In the genomic region with DNA sequence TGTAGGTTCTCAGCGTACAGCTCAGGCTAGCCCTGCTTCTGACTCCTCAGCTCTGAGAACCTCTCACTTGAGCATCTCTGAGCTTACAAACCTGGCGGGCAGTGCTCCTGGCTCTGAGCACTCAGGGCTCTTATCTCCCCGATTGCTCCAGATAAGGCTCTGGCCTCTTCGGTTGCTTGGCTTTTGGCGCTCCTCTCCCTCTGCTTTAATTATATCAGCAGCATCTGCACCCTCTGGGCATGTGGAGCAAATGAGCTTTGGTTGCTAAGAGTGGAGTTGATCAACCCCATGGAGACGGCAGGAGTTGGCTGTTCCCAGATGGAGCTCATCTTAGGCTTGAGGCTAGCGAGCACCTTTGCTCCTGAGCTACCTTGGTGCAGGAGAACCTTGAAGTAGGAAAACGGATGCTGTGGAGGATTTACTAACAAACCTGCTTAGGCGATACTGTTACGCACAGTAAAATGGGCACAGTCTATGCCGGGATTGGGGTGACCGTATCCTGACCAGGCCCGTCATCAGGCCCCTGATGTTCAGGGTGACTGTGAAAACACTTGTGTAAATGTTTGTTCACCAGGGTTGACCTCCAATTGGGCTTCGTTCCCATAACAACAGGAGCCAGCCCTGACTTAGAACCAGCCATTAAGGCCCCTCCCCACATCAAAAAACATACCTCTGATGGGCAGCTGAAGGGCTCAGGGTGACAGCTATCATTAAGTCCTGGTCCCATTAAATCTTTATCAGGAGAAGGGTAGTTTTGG, we compare ENCODE assay signal across 10 mouse cellular contexts. TPM values are rescaled to one million over a fixed set of nuclear protein-coding genes. Genes with fewer than 3 reads are reported as not detected.
DNase-seq lines count a peak whose midpoint lies in the region; ATAC-seq and TF ChIP-seq lines count a peak whose summit lies in the region.
"Had no signal": no experiment of that assay in that cellular context is flagged by ENCODE, and none has a peak within 500 bp of the region (broad histone marks: within the 10 kb centered on the region; RNA-seq: fewer than 3 reads in every experiment).

No protein-coding gene starts in this region.

- no peak for TF ChIP-seq CTCF in ES-Bruce4 (IDR thresholded peaks at IDR 0.05; ENCODE audit: low read depth, low read length)

- no peaks in the 10 kb centered on the region for H3K9me3 ChIP-seq in heart, embryonic 10.5 days
- no peaks in the 10 kb centered on the region for H3K9me3 ChIP-seq in ES-Bruce4 (replicated peaks; ENCODE audit: control insufficient read depth, insufficient read depth, low read length, poor library complexity, severe bottlenecking)
- no peaks in the 10 kb centered on the region for H3K9me3 ChIP-seq in forebrain, embryonic 14.5 days (replicated peaks; ENCODE audit: control insufficient read depth, low read length)
- no peaks in the 10 kb centered on the region for H3K9me3 ChIP-seq in liver, embryonic 16.5 days (replicated peaks; ENCODE audit: control insufficient read depth, low read length)

- H3K4me1 ChIP-seq in heart, embryonic 10.5 days, result peaks cover 49% of the 10 kb centered on the region
- peaks cover 7% of the 10 kb centered on the region for H3K4me1 ChIP-seq in ES-Bruce4 (ENCODE audit: control insufficient read depth, insufficient read depth, low read length)
- H3K4me1 ChIP-seq in forebrain, embryonic 14.5 days (ENCODE audit: control insufficient read depth, insufficient read depth, low read length), result peaks cover 15% of the 10 kb centered on the region
- peaks cover 53% of the 10 kb centered on the region for H3K4me1 ChIP-seq in liver, embryonic 16.5 days (ENCODE audit: control insufficient read depth, low read depth, low read length)

- TF ChIP-seq EP300 in ES-Bruce4 (IDR thresholded peaks at IDR 0.05; ENCODE audit: insufficient read depth, low read depth, low read length), result no peak

- peak overlapping the region; percentile 63; the same call in 1 of the 2 replicates for H3K27ac ChIP-seq in heart, embryonic 10.5 days
- H3K27ac ChIP-seq in ES-Bruce4 (ENCODE audit: insufficient read depth, low read length), result no peak overlapping the region
- H3K27ac ChIP-seq in forebrain, embryonic 14.5 days (ENCODE audit: low read depth, low read length), result peak overlapping the region; percentile 39; the same call in 1 of the 2 replicates
- H3K27ac ChIP-seq in liver, embryonic 16.5 days (ENCODE audit: low read length), result peak overlapping the region; percentile 65

- 66% methylated on average over 14 of the region's 14 CpGs for WGBS in heart, embryonic 10.5 days
- WGBS in forebrain, embryonic 14.5 days, result 88% methylated on average over 14 of the region's 14 CpGs
- WGBS in liver, embryonic 16.5 days (ENCODE audit: insufficient replicate concordance), result 52% methylated on average over 14 of the region's 14 CpGs

- peak overlapping the region; percentile 63; the same call in 1 of the 2 replicates for H3K9ac ChIP-seq in ES-Bruce4 (ENCODE audit: low read depth, poor library complexity, severe bottlenecking)
- peak overlapping the region; percentile 25; the same call in 1 of the 2 replicates for H3K9ac ChIP-seq in forebrain, embryonic 14.5 days (ENCODE audit: low read length)
- peak overlapping the region; percentile 47 for H3K9ac ChIP-seq in liver, embryonic 16.5 days (ENCODE audit: low read depth, low read length)

- no peak for DNase-seq in heart, embryonic 10.5 days (ENCODE audit: low spot score)
- DNase-seq in heart, postnatal 4 days, result no peak
- DNase-seq in forebrain, embryonic 14.5 days (ENCODE audit: low spot score), result no peak
- DNase-seq in left cerebral cortex, adult 8-10 months (ENCODE audit: low spot score in 2 of 2), result no peak
- no peak for DNase-seq in thymus, postnatal 4 days
- DNase-seq in thymus, postnatal 14 days, result no peak
- DNase-seq: adrenal gland, adult 8-10 months; gastrocnemius, postnatal 14 days had no signal

- no peaks in the 10 kb centered on the region for H3K27me3 ChIP-seq in heart, embryonic 10.5 days (ENCODE audit: insufficient read depth, poor library complexity, severe bottlenecking)
- H3K27me3 ChIP-seq in ES-Bruce4 (ENCODE audit: control insufficient read depth, insufficient read depth, low read length, poor library complexity, severe bottlenecking), result no peaks in the 10 kb centered on the region
- no peaks in the 10 kb centered on the region for H3K27me3 ChIP-seq in forebrain, embryonic 14.5 days (replicated peaks; ENCODE audit: control insufficient read depth, insufficient read depth, low read length)
- H3K27me3 ChIP-seq in liver, embryonic 16.5 days (ENCODE audit: control insufficient read depth, insufficient read depth, low read depth, low read length), result no peaks in the 10 kb centered on the region

- peak overlapping the region; percentile 0; the same call in 1 of the 2 replicates for H3K4me3 ChIP-seq in heart, embryonic 10.5 days
- H3K4me3 ChIP-seq in ES-Bruce4 (ENCODE audit: low read depth, low read length), result peak overlapping the region; percentile 8; the same call in 1 of the 2 replicates
- H3K4me3 ChIP-seq in forebrain, embryonic 14.5 days (ENCODE audit: low read depth, low read length), result no peak overlapping the region
- H3K4me3 ChIP-seq in liver, embryonic 16.5 days (ENCODE audit: low read depth, low read length), result peak overlapping the region; percentile 76

- 0 out of 2 replicates have a peak overlapping the region, but pooled peaks have one; percentile 16 for H3K4me2 ChIP-seq in forebrain, embryonic 14.5 days (ENCODE audit: low read length)
- peak overlapping the region; percentile 97 for H3K4me2 ChIP-seq in liver, embryonic 16.5 days (ENCODE audit: low read depth, low read length)

- no peak for TF ChIP-seq POLR2A in ES-Bruce4 (IDR thresholded peaks at IDR 0.05; ENCODE audit: insufficient read depth, low read length)

- ATAC-seq in forebrain, embryonic 14.5 days, result no peak
- ATAC-seq in liver, embryonic 16.5 days (ENCODE audit: low read depth), result peak; percentile 7; the same call in 1 of the 2 replicates

- peaks cover 46% of the 10 kb centered on the region for H3K36me3 ChIP-seq in heart, embryonic 10.5 days
- peaks cover 20% of the 10 kb centered on the region for H3K36me3 ChIP-seq in ES-Bruce4 (ENCODE audit: control insufficient read depth, insufficient read depth, low read length, poor library complexity, severe bottlenecking)
- H3K36me3 ChIP-seq in forebrain, embryonic 14.5 days (ENCODE audit: control insufficient read depth, insufficient read depth, low read length), result peaks cover 9% of the 10 kb centered on the region; the same call in 1 of the 2 replicates
- no peaks in the 10 kb centered on the region; the same call in 1 of the 2 replicates for H3K36me3 ChIP-seq in liver, embryonic 16.5 days (ENCODE audit: control insufficient read depth, insufficient read depth)

RNA-seq across cellular contexts. Expression of gene Ldlr, which starts 3.1 kb away (rescaled TPM):
- 36.6 and 42.9 TPM in 2 replicates for polyA plus RNA-seq in heart, embryonic 10.5 days (2016; fragmentation: Nextera tagmentation; extraction: Ambion mirVana)
- 10 to 100 TPM; 39.9 to 43.5 TPM for total RNA-seq in heart, postnatal 4 days (2021)
- polyA plus RNA-seq in ES-Bruce4 (2011; ENCODE audit: insufficient read depth, insufficient read length, low read depth, missing spikeins), result 79.3 and 80.6 TPM in 2 replicates
- 5.2 and 6.8 TPM in 2 replicates for polyA plus RNA-seq in forebrain, embryonic 14.5 days (2014; fragmentation: Nextera tagmentation; extraction: Ambion mirVana)
- 23.9 and 29.3 TPM in 2 replicates for polyA plus RNA-seq in liver, embryonic 16.5 days (2015; fragmentation: Nextera tagmentation; extraction: Ambion mirVana)
- total RNA-seq in left cerebral cortex, adult 8-10 months (2022), result 10 to 100 TPM; 23.7 to 32.4 (median 28.6) TPM

RNA-seq across cellular contexts. Expression of gene Spc24, which starts 33.7 kb away (rescaled TPM):
- 112 and 160 TPM in 2 replicates for polyA plus RNA-seq in heart, embryonic 10.5 days (2016; fragmentation: Nextera tagmentation; extraction: Ambion mirVana)
- total RNA-seq in heart, postnatal 4 days (2021), result 10 to 100 TPM; 37.2 to 38.4 TPM
- polyA plus RNA-seq in ES-Bruce4 (2011; ENCODE audit: insufficient read depth, insufficient read length, low read depth, missing spikeins), result 56.6 and 62.5 TPM in 2 replicates
- 53.7 and 64.3 TPM in 2 replicates for polyA plus RNA-seq in forebrain, embryonic 14.5 days (2014; fragmentation: Nextera tagmentation; extraction: Ambion mirVana)
- polyA plus RNA-seq in liver, embryonic 16.5 days (2015; fragmentation: Nextera tagmentation; extraction: Ambion mirVana), result 68.0 and 75.7 TPM in 2 replicates
- 1 to 10 TPM; 2.0 to 2.5 (median 2.2) TPM for total RNA-seq in left cerebral cortex, adult 8-10 months (2022)
